Mouse (Mus musculus) lung, postnatal 0 days (tissue): ENCODE measurements around the gene Mia. TPM values are rescaled to one million over a fixed set of nuclear protein-coding genes. Genes with fewer than 3 reads are reported as not detected.

Experiments
- ATAC-seq: fragments of 200-750 bp; cut with Nextera tagmentation; 2 replicates; pipeline ENCODE4 v1.8.0; 2017; ENCODE audit warnings: moderate library complexity
- DNase-seq: peaks from one replicate; pipeline ENCODE4 v3.0.0-alpha.2; 2016; ENCODE audit warnings: low spot score
- H3K27ac ChIP-seq: fragments of 300-500 bp; sonication (generic); 2 replicates; pipeline ENCODE4 v1.5.1; 2014; ENCODE audit warnings: antibody characterized with exemption, mild to moderate bottlenecking, low read length, mixed read lengths
- H3K27me3 ChIP-seq: fragments of 300-500 bp; sonication (generic); replicated peaks from 2 replicates; pipeline ENCODE4 v1.6.1; 2014; ENCODE audit warnings: low read length, mixed read lengths; ENCODE audit not compliant: insufficient read depth
- H3K36me3 ChIP-seq: fragments of 300-500 bp; sonication (generic); 2 replicates; pipeline ENCODE4 v1.6.1; 2014; ENCODE audit warnings: low read length, mixed read lengths; ENCODE audit not compliant: insufficient read depth
- H3K4me1 ChIP-seq: fragments of 300-500 bp; sonication (generic); 2 replicates; pipeline ENCODE4 v1.6.1; 2014; ENCODE audit warnings: antibody characterized with exemption, low read depth, low read length, mixed read lengths; ENCODE audit not compliant: insufficient read depth
- H3K4me2 ChIP-seq: fragments of 300-500 bp; sonication (generic); replicated peaks from 2 replicates; pipeline ENCODE4 v1.6.1; 2014; ENCODE audit warnings: low read depth, mild to moderate bottlenecking, low read length, moderate library complexity, mixed read lengths
- H3K4me3 ChIP-seq: fragments of 300-500 bp; sonication (generic); 2 replicates; pipeline ENCODE4 v1.5.1; 2014; ENCODE audit warnings: low read depth, low read length
- H3K9ac ChIP-seq: fragments of 300-500 bp; sonication (generic); replicated peaks from 2 replicates; pipeline ENCODE4 v1.6.1; 2014; ENCODE audit warnings: low read depth, mild to moderate bottlenecking
- H3K9me3 ChIP-seq: fragments of 300-500 bp; sonication (generic); 2 replicates; pipeline ENCODE4 v1.6.1; 2016; ENCODE audit warnings: low read length, mixed read lengths
- CTCF ChIP-seq: IDR thresholded peaks from 2 replicates; pipeline ENCODE4 v1.5.1; 2016; ENCODE audit warnings: antibody characterized with exemption, mild to moderate bottlenecking
- EP300 ChIP-seq: IDR thresholded peaks from 2 replicates; pipeline ENCODE4 v1.6.1; 2016; ENCODE audit warnings: antibody characterized with exemption, mild to moderate bottlenecking, control low read depth
- whole genome bisulfite sequencing: fragments of 180-500 bp; shearing (Covaris S2); extraction: QIAGEN DNeasy Blood & Tissue Kit; methylation state at CpG from one replicate; pipeline ENCODE4 v1.1.7; 2014; 5-methylcytosine and 5-hydroxymethylcytosine counted together
- polyA plus RNA-seq: library from polyadenylated mRNA; unstranded; fragments of >200 nt; fragmentation: Nextera tagmentation; extraction: Ambion mirVana; gene quantifications from 2 replicates; pipeline ENCODE4 v1.2.1, GENCODE M21; 2015

Gene Mia
- polyA plus RNA-seq, 1 experiment from 2014 or later, result 31.5 TPM

DNA sequence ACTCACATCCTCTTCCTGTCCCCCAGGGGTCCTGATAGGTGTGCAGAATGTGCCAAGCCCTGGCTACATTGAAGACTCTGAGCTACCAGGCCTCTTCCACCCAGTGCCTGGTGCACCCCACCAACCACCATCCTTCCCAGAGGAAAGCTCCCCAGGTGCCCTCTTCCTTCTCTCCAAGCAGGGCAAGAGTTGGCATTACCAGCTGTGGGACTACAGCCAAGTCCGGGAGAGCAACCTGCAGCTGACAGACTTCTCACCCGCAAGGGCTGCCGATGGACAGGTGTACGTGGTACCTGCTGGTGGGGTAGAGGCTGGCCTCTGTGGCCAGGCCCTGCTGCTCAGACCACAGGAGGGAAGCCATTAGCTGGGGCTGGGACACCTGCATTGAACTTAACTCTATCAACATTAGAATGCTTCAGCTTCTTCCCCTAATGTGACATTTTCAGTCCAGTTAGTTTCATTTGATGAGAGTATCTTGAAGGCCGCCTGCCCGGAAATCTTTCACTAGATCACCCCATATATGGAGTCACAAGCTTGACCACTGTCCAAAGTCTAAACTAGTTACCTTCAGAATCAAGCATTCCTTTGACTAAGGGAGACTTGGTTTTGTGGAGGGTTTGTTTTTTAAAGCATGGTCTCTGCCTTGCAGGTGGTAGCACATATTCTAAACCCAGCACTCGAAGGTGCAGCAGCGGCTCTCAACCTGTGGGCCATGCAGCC is 22.9 kb upstream of the Mia start:
- TF ChIP-seq EP300 (no peak), CTCF (no peak)
- H3K9me3 ChIP-seq, result no peaks in the 10 kb centered on the region
- H3K4me1 ChIP-seq, result no peaks in the 10 kb centered on the region
- H3K27me3 ChIP-seq, result no peaks in the 10 kb centered on the region
- 93% methylated on average over 8 of the region's 8 CpGs for WGBS
- H3K4me3 ChIP-seq, result no peak overlapping the region
- no peak overlapping the region for H3K27ac ChIP-seq
- no peak for DNase-seq
- H3K36me3 ChIP-seq, result peaks cover 12% of the 10 kb centered on the region; the same call in 1 of the 2 replicates
- no peak overlapping the region for H3K4me2 ChIP-seq
- no peak overlapping the region for H3K9ac ChIP-seq
- no peak for ATAC-seq

DNA sequence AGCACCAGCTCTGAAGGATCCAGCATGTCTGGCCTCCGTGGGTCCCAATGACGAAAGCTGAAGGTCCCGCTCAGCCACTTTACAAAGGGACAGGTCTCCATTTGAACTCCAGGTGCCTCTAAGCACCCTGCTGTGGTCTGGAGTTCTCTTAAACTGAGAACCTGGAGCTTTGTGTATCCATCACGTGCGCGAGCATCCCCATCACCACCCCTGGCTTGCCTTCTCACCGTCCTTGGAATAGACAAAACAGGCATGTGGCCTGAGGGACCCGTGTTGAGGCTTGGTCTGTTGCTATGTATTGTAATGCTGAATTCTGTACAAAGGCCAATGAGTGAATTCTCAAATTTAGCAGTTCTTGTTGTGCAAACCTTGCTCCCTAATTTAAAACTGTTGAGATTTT is 17.8 kb upstream of the Mia start:
- H3K9ac ChIP-seq, result no peak overlapping the region
- H3K27me3 ChIP-seq, result no peaks in the 10 kb centered on the region
- no peak overlapping the region for H3K27ac ChIP-seq
- no peaks in the 10 kb centered on the region for H3K36me3 ChIP-seq
- no peak overlapping the region for H3K4me2 ChIP-seq
- TF ChIP-seq EP300 (no peak), CTCF (no peak)
- DNase-seq, result no peak
- no peak overlapping the region for H3K4me3 ChIP-seq
- WGBS, result 91% methylated on average over 8 of the region's 8 CpGs
- H3K9me3 ChIP-seq, result no peaks in the 10 kb centered on the region
- ATAC-seq, result no peak
- 0 out of 2 replicates have a peak, but pooled peaks cover 8% of the 10 kb centered on the region for H3K4me1 ChIP-seq

DNA sequence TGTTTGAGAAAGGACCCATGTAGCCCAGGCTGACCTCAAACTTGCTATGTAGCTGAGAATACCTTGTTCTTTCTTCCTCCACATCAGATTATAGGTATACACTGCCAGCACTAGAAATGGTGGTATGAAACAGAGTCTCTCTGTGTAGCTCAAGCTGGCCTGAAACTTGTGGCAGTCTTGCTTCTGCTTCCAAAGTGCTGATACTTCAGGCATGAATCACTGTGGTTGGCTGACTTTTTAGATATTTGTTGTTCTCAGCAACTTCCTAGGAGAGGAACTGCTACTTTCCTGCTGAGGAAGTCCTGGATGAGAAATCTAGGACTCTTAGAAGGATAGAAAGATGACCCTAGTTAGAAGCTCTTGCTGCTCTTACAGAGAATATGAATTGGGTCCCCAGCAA is 17.4 kb upstream of the Mia start:
- Histone ChIP-seq H3K4me2 (no peak overlapping the region), H3K4me1 (0 out of 2 replicates have a peak, but pooled peaks cover 8% of the 10 kb centered on the region), H3K36me3 (peaks cover 2% of the 10 kb centered on the region; the same call in 1 of the 2 replicates), H3K27me3 (no peaks in the 10 kb centered on the region), H3K9me3 (no peaks in the 10 kb centered on the region), H3K27ac (no peak overlapping the region), H3K4me3 (no peak overlapping the region), H3K9ac (no peak overlapping the region)
- TF ChIP-seq EP300, result no peak
- no peak for TF ChIP-seq CTCF
- no peak for ATAC-seq
- DNase-seq, result no peak

DNA sequence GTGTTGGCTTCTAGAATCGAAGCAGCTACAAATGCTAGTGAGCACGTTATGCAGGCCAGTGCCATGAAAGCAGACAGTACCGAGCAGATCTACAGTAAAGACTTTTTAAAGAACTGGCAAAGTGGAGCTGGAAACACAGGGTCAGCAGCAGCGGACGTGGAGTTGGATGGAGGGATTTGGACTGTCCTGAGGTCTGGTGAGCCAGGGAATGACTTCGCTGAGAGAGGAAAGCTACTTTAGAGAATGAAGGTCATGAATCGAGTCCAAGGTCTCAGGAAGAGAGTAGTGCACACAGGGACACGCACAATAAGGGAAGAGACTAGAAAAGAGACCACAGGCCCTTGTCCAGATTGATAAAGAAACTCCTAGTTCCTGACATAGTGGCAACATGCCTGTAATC is 16.7 kb upstream of the Mia start:
- WGBS, result 91% methylated on average over 8 of the region's 8 CpGs
- H3K9me3 ChIP-seq, result no peaks in the 10 kb centered on the region
- H3K9ac ChIP-seq, result no peak overlapping the region
- peaks cover 4% of the 10 kb centered on the region; the same call in 1 of the 2 replicates for H3K36me3 ChIP-seq
- ATAC-seq (no peak), DNase-seq (no peak)
- no peak overlapping the region for H3K4me3 ChIP-seq
- no peaks in the 10 kb centered on the region for H3K27me3 ChIP-seq
- H3K4me2 ChIP-seq, result no peak overlapping the region
- H3K4me1 ChIP-seq, result 0 out of 2 replicates have a peak, but pooled peaks cover 8% of the 10 kb centered on the region
- no peak for TF ChIP-seq CTCF
- H3K27ac ChIP-seq, result no peak overlapping the region

DNA sequence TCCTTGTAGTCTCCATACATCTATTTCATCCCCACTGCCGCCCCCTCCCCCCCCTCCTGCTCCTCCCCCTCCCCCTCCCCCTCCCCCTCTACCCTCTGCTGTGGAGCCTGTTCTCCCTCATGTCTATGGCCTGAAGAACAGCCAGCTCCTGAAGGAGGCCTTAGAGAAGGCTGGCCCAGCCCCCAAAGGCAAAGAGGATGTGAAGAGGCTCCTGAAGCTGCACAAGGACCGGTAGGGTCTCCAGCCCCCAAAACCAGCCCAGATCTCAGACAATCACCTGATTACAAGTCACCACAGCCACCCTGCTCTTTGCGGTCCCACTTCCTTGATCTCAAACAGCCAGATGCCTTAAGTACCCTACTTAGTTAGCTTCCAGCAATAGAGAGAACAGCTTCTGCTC is 16.2 kb upstream of the Mia start:
- H3K9me3 ChIP-seq, result no peaks in the 10 kb centered on the region
- no peaks in the 10 kb centered on the region for H3K27me3 ChIP-seq
- H3K4me3 ChIP-seq, result no peak overlapping the region
- H3K9ac ChIP-seq, result no peak overlapping the region
- no peak overlapping the region for H3K27ac ChIP-seq
- 0 out of 2 replicates have a peak, but pooled peaks cover 8% of the 10 kb centered on the region for H3K4me1 ChIP-seq
- TF ChIP-seq EP300 (no peak), CTCF (no peak)
- 90% methylated on average over 2 of the region's 3 CpGs for WGBS
- DNase-seq (no peak), ATAC-seq (no peak)
- H3K36me3 ChIP-seq, result peaks cover 4% of the 10 kb centered on the region; the same call in 1 of the 2 replicates
- H3K4me2 ChIP-seq, result no peak overlapping the region

DNA sequence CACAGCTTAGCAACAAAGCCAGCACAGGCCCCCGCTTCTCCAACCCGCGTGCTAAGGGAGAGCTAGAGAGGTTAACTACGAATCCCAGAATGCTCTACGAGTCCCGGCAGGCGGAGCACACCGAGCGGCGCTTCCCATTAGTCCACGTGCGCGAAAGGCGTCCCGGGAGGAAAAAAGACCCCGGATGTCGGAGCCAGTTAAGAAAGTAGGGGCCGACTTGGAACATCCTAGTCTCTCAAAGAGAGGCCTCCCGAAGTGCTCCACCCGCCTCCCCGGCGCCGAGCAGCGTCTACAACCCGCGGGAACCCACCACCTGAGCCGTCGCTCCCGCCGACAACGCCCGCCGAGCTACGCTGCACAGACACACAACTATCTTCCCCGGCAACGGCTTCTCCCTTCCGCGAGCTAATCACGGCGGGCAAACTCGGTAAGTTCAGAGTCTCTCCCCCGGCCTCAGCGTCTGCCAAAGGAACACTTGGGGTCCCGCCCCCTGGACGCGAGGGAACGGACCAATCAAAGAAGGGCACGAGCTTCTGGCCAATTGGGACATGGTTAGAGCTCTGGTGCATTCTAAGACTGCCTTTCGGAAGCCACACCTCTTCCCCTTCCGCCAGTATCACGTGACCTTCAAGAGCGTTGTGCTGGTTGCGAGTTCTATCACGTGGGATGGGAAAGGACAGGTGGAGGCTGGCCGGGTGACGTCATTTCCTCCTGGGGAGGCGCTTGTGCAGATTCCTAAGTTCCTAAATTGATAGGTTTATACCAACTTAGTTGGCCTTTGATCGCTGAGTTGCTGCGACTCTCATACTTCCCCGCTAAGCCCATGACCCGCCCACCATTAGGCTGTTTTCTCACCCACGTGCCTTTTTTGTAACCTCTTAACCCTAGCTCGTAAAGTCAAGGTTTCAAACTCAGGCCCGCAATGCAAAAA is 15.0 kb upstream of the Mia start, which contains the start of the genes BC024978 and Snrpa:
BC024978 (plus strand) TSS at position 101 of the 931 bp plus-strand sequence.
Snrpa (minus strand) TSS at position 591 of the 931 bp plus-strand sequence.
- ATAC-seq (peak; percentile 98), DNase-seq (peak; percentile 100)
- H3K27ac ChIP-seq, result peak within 1 kb of the TSS; percentile 100
- no peaks in the 10 kb centered on the region for H3K27me3 ChIP-seq
- WGBS, result under 1% methylated on average over 64 of the region's 64 CpGs
- peak within 1 kb of the TSS; percentile 83 for H3K9ac ChIP-seq
- H3K36me3 ChIP-seq, result peaks cover 9% of the 10 kb centered on the region
- peak within 1 kb of the TSS; percentile 66 for H3K4me2 ChIP-seq
- peak within 1 kb of the TSS; percentile 69 for H3K4me3 ChIP-seq
- 0 out of 2 replicates have a peak, but pooled peaks cover 8% of the 10 kb centered on the region for H3K4me1 ChIP-seq
- TF ChIP-seq CTCF (peak; percentile 13; the same call in 1 of the 2 replicates), EP300 (peak; percentile 18)
- H3K9me3 ChIP-seq, result no peaks in the 10 kb centered on the region
